Mouse (Mus musculus): ENCODE data around the gene Hist1h2bq. TPM values are rescaled to one million over a fixed set of nuclear protein-coding genes. Genes with fewer than 3 reads are reported as not detected.

The Hist1h2bq gene
- total RNA-seq, 1 experiment from 2014 or later, result 96.6 TPM

Other genes with a start within 250 kb of the Hist1h2bq start
- gene Olfr1364, start 228.4 kb downstream of the Hist1h2bq start, total RNA-seq (2017), result not detected in 2 replicates
- gene Olfr1362, start 196.2 kb downstream of the Hist1h2bq start, total RNA-seq (2017), result not detected in 2 replicates
- not detected in 2 replicates for gene Olfr11, start 167.7 kb downstream of the Hist1h2bq start, total RNA-seq (2017)
- gene Olfr1361, start 146.8 kb downstream of the Hist1h2bq start, total RNA-seq (2017), result not detected in 2 replicates
- gene Olfr1360, start 132.8 kb downstream of the Hist1h2bq start, total RNA-seq (2017), result not detected in 2 replicates
- gene Olfr1359, start 112.1 kb downstream of the Hist1h2bq start, total RNA-seq (2017), result not detected in 2 replicates
- gene Hist1h2bl, start 94.1 kb downstream of the Hist1h2bq start, total RNA-seq (2017), result 14.4 and 16.0 TPM in 2 replicates
- 351 and 359 TPM in 2 replicates for gene Hist1h2ai, start 93.8 kb downstream of the Hist1h2bq start, total RNA-seq (2017)
- gene Hist1h3h, start 92.5 kb downstream of the Hist1h2bq start, total RNA-seq (2017), result 15.6 and 19.4 TPM in 2 replicates
- gene Hist1h2bm, start 88.2 kb downstream of the Hist1h2bq start, total RNA-seq (2017), result 6.6 and 8.0 TPM in 2 replicates
- gene Hist1h4j, start 75.1 kb downstream of the Hist1h2bq start, total RNA-seq (2017), result 12.6 and 17.7 TPM in 2 replicates
- 63.4 and 72.4 TPM in 2 replicates for gene Hist1h4k, start 59.7 kb downstream of the Hist1h2bq start, total RNA-seq (2017)
- gene Hist1h2ak, start 56.4 kb downstream of the Hist1h2bq start, total RNA-seq (2017), result 70.6 and 79.9 TPM in 2 replicates
- 99.6 and 105 TPM in 2 replicates for gene Hist1h2bn, start 56.1 kb downstream of the Hist1h2bq start, total RNA-seq (2017)
- gene Hist1h1b, start 29.6 kb downstream of the Hist1h2bq start, total RNA-seq (2017), result 73.0 and 92.6 TPM in 2 replicates
- gene Hist1h3i, start 26.8 kb downstream of the Hist1h2bq start, total RNA-seq (2017), result 3.8 and 32.2 TPM in 2 replicates
- 46.4 and 80.8 TPM in 2 replicates for gene Hist1h2an, start 23.0 kb downstream of the Hist1h2bq start, total RNA-seq (2017)
- 4.8 and 6.8 TPM in 2 replicates for gene Hist1h2bp, start 22.7 kb downstream of the Hist1h2bq start, total RNA-seq (2017)
- 88.7 TPM in 1 of 2 replicates, not detected in the other for gene Hist1h2ao, start 268 bp upstream of the Hist1h2bq start, total RNA-seq (2017)
- 341 and 383 TPM in 2 replicates for gene Hist1h4m, start 1.5 kb upstream of the Hist1h2bq start, total RNA-seq (2017)
- 171 and 217 TPM in 2 replicates for gene Hist1h4n, start 22.0 kb upstream of the Hist1h2bq start, total RNA-seq (2017)
- 129 and 254 TPM in 2 replicates for gene Hist1h2ap, start 23.3 kb upstream of the Hist1h2bq start, total RNA-seq (2017)
- 63.3 and 83.2 TPM in 2 replicates for gene Hist1h2br, start 23.5 kb upstream of the Hist1h2bq start, total RNA-seq (2017)
- 0.49 and 2.6 TPM in 2 replicates for gene Zfp184, start 134.9 kb upstream of the Hist1h2bq start, total RNA-seq (2017)
- gene Pom121l2, start 171.0 kb upstream of the Hist1h2bq start, total RNA-seq (2017), result not detected in 2 replicates
- 0.61 and 2.9 TPM in 2 replicates for gene Prss16, start 199.5 kb upstream of the Hist1h2bq start, total RNA-seq (2017)
- 15.1 and 66.2 TPM in 2 replicates for gene Hist1h2ah, start 225.4 kb upstream of the Hist1h2bq start, total RNA-seq (2017)
- 11.9 and 12.2 TPM in 2 replicates for gene Hist1h2bk, start 225.7 kb upstream of the Hist1h2bq start, total RNA-seq (2017)
- 59.4 and 71.0 TPM in 2 replicates for gene Hist1h4i, start 231.2 kb upstream of the Hist1h2bq start, total RNA-seq (2017)
- 24.6 and 26.2 TPM in 2 replicates for gene Hist1h2ag, start 232.7 kb upstream of the Hist1h2bq start, total RNA-seq (2017)
- 25.8 and 31.3 TPM in 2 replicates for gene Hist1h2bj, start 233.0 kb upstream of the Hist1h2bq start, total RNA-seq (2017)